Mouse (Mus musculus): ENCODE measurements at regions not wholly inside any gene's neighbourhood (a gene's known extent, or its start where the extent isn't known, plus 50 kb on each side); places are given as distances from the start of the nearest gene placed in this dataset.
A peak's percentile ranks its signal among the peaks of the same experiment; 100 is the strongest.

DNA sequence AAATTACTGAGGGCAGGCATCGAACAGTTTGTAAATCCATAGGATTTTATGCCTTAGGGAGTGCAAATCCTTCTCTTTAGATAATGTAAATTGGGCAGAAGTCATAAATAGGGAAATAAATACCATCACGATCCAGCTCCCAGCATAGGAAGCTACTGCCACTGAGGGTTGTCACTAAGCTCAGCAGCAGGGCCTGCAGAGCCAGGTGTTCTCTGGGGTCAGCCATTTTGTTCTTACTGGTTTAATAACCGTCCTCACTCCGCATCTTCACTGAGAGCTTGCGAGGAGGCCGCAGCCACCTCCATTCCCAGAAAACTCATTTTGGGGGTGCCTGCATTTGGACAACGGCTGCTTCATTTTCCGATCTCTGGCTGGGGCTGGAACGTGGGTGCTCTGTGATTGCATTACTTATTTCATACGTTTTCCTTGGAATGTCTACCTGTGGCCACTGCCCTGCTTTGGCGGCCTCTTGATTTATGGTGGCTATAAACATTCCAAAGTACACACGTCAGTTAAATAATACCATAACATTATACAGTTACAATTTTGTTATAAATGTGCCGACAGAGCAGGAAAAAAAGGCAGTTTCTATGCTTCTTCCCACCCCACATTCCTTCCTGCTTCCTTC, 97.9 kb upstream of the Stx16 start:
- intact Hi-C loops (cut with DNase I), result no loop called here
- DNase-seq, result no peak
- H3K4me3 ChIP-seq, result no peak overlapping the region
- no peak for TF ChIP-seq CTCF (IDR thresholded peaks at IDR 0.05)
- H3K27ac ChIP-seq, result no peak overlapping the region

- Histone ChIP-seq H3K4me3 (no peak overlapping the region), H3K27ac (no peak overlapping the region)
- intact Hi-C loops (cut with DNase I), result no loop called here
- DNase-seq, result no peak
- TF ChIP-seq CTCF (IDR thresholded peaks at IDR 0.05), result no peak
Measured at GRCm38 (mm10) chr2:173981036-173981435, 95.1 kb upstream of the Stx16 start.

- intact Hi-C loops (cut with DNase I), result no loop called here
- H3K27ac ChIP-seq, result no peak overlapping the region
- TF ChIP-seq CTCF (IDR thresholded peaks at IDR 0.05), result no peak
- no peak overlapping the region for H3K4me3 ChIP-seq
- no peak for DNase-seq
Measured at GRCm38 (mm10) chr2:173987516-173987915, 88.6 kb upstream of the Stx16 start.

DNA sequence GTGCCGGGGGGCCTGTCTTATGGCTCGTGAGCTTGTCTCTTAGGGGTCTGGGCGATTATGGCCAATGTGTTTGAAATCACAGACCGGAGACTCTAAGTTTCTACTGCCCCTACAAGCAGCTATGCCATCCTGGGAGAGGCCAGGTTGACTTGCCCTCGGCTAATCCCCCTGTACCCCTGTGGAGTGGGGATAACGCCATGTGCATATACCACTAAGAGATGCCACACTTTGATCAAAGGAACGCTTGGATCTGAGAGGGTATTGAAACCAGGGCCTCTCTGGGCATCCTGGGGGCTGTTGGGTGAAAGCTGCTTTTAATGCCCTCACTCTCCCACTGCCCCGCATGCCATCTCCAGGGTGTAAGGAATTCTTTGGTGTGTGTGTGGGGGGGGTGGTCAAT, 88.2 kb upstream of the Stx16 start:
- intact Hi-C loops (cut with DNase I), result no loop called here
- Histone ChIP-seq H3K4me3 (no peak overlapping the region), H3K27ac (no peak overlapping the region)
- no peak for DNase-seq
- TF ChIP-seq CTCF (IDR thresholded peaks at IDR 0.05), result no peak

GRCm38 (mm10) chr2:173988641-173989336, 87.3 kb upstream of the Stx16 start:
- no peak for DNase-seq
- H3K4me3 ChIP-seq, result no peak overlapping the region
- no peak overlapping the region for H3K27ac ChIP-seq
- intact Hi-C loops (cut with DNase I), result no loop called here
- no peak for TF ChIP-seq CTCF (IDR thresholded peaks at IDR 0.05)

DNA sequence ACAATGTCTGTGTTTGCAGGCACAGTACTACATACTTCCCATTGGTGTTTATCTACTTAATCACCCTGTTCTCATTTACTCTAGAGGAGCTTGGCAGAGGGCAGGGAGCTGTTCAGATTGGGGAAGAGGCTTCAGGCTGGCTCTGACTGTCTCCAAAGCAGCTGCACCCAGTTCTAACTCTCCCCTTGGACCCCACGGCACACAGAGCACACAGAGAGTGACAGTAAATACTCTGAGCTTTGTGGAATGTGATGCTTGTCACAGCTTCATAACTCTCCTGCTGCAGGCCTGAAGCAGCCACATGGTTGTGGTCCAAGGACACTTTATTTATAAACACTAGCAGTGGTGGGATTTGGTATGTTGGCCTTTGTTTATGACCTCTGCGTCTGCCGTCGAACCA, 85.4 kb upstream of the Stx16 start:
- intact Hi-C loops (cut with DNase I), result no loop called here
- Histone ChIP-seq H3K27ac (no peak overlapping the region), H3K4me3 (no peak overlapping the region)
- no peak for TF ChIP-seq CTCF (IDR thresholded peaks at IDR 0.05)
- no peak for DNase-seq

- DNase-seq, result no peak
- TF ChIP-seq CTCF (IDR thresholded peaks at IDR 0.05), result no peak
- Histone ChIP-seq H3K27ac (no peak overlapping the region), H3K4me3 (no peak overlapping the region)
- intact Hi-C loops (cut with DNase I), result no loop called here
Measured at GRCm38 (mm10) chr2:173991447-173991846, 84.7 kb upstream of the Stx16 start.

DNA sequence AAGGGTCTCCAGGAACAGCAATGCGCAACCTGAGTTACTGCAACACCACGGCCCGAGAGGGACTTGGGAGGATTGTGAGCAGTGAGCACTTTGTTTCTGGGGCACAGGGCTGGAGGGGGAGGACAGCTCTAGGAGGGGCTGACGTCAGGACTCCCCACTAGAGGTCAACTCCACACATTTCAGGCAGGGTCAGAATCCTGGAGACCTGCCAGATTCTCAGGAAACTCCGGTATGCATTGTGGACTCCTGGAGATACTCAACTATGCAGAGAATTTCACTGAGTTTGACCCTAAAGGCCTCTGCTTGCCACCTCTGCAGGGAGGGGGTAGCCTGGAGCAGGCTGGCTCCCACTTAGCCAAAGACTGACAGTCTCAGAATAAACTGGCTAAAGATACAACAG, 84.1 kb upstream of the Stx16 start:
- intact Hi-C loops (cut with DNase I), result no loop called here
- DNase-seq, result no peak
- TF ChIP-seq CTCF (IDR thresholded peaks at IDR 0.05), result no peak
- no peak overlapping the region for H3K27ac ChIP-seq
- no peak overlapping the region for H3K4me3 ChIP-seq

DNA sequence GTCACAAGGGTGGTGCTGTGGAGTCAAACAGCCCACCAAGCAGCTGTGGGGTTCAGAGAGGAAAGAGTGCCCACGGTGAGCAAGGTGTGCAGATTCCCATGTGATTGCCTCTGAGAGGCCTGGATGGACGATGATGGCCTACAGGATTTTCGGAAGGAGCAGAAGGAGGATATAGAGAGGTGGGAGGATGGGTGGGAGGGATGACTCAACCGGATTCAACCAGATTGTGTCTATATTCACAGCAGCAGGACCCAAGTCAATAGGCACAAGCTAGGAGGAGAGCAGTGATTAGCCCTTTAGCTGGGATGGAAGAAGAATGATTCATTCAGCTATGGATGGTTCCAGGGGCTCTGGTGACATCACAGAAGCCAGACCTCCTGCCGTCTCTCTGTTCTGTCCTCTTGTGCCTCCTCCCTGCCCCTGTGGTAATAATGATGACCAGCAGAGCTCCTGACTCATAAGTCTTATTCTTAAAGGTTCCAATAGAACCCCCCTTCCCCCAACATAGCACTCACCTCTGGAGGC, 82.6 kb upstream of the Stx16 start:
- TF ChIP-seq CTCF (IDR thresholded peaks at IDR 0.05), result no peak
- Histone ChIP-seq H3K4me3 (no peak overlapping the region), H3K27ac (no peak overlapping the region)
- intact Hi-C loops (cut with DNase I), result no loop called here
- no peak for DNase-seq

DNA sequence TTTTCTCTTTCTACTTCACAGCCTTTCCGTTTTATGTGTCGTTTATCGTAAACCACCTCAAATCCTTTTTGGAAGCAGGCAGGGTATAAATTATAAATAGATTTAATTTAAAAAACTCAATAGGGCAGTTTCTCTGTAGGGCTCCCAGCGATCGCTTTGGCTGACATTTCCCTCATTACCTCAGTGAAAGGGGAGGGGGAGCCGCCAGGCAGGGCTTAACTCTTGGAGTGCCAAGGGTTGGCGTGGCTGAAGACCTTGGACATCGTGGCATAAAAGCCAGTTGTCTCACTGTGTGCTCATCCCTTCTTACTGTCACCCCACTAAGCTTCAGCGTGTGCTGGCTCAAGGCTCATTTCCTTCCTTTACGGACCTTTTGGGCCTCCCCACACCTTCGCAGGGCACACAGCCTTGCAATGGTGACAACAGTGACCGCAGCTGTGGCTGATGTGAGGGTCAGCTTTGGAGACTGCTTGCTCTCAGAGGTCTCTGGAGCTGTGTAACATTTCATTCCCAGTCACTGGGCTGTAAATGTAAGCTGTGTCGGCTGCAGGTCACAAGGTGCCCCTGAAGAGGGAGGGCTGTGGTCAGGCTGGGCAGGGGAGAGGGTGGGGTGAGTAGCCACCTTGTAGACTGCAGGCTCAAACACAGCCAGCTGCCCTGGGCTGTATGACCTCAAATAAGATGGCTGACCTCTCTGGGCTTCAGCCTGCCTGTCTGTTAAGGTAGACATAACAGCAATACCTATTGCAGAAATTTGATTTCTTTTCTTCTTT, 81.6 kb upstream of the Stx16 start:
- Histone ChIP-seq H3K27ac (no peak overlapping the region), H3K4me3 (no peak overlapping the region)
- no peak for DNase-seq
- intact Hi-C loops (cut with DNase I), result no loop called here
- no peak for TF ChIP-seq CTCF (IDR thresholded peaks at IDR 0.05)

DNA sequence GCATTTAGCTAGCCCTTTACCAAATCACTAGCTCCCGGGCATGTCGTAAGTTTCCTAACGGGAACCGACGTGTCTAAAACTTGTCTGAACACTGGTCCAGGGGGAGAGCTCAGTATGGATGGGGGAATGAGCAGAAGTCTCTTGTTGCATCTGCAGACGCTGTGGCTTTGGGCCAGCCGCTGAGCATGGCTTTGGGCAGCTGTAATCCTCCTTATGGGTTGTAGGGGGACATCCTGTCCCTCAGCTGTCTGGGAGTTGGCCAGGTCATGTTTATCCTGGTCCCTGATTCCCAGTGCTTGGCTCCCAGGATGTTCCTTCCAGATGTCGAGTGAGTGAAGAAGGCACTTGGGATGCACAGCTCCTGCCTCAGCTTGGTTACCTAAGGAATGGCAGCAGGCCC, 71.4 kb upstream of the Stx16 start:
- no peak overlapping the region for H3K4me3 ChIP-seq
- no peak overlapping the region for H3K27ac ChIP-seq
- intact Hi-C loops (cut with DNase I), result no loop called here
- DNase-seq, result peak; percentile 42
- no peak for TF ChIP-seq CTCF (IDR thresholded peaks at IDR 0.05)

DNA sequence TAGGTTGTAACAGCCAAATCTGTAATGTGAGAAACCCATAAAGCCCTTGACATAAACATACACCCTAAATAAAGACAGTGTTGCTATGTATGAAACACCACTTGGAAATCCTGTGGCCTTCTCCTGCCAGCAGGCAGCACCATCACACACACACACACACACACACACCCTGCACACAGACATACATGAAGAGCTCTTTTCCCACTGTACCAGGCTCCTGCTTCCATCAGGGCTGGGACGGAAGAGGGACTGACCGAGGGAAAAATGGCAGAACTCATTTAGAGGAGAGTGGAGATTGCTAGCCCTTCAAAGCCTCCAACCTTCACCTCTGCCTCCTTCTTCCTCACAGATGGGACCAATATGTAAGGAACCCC, 68.1 kb upstream of the Stx16 start:
- intact Hi-C loops (cut with DNase I), result no loop called here
- no peak for DNase-seq
- TF ChIP-seq CTCF (IDR thresholded peaks at IDR 0.05), result no peak
- no peak overlapping the region for H3K4me3 ChIP-seq
- peak overlapping the region; percentile 72 for H3K27ac ChIP-seq
